Mouse (Mus musculus): ENCODE results near the gene Klhl7. TPM values are rescaled to one million over a fixed set of nuclear protein-coding genes. Genes with fewer than 3 reads are reported as not detected.

Klhl7 gene
- polyA plus RNA-seq, 1 experiment from 2014 or later = 113 TPM

DNA sequence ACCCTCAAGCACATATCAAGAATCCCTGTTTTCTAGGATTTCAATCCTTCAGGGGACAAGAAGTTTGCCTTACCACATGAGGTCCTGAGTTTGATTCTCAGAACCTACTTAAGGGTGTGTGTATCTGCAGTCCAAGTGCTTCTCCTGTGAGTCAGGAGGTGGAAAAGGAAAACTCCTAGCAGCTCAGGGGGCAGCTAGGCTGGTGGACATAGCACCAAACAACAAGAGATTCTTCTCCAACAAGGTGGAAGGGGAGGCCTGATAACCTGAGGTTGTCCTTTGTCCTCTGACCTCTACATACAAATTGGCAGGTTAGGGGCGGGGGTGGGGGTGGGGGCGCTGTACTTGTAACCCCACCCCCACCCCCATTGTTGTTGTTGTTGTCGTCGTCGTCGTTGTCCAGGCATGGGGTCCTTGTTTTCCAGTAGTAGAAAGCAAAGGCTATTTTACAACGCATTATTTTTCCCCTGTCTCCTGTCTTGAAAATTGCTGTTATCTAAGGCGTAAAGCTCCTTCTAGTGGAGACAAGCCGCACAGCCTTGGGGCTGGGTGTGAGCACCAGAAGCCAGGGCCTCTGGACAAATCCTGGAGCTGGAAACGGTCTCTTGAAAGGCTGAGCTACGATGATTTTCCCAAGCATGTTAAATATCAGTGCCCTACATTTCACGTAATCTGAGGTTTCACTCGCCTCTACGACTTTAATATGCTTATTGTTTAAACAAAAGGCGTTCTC, 23.3 kb upstream of the Klhl7 start:
- H3K27ac ChIP-seq = no peak overlapping the region
- no peaks in the 10 kb centered on the region for H3K9me3 ChIP-seq
- no peak overlapping the region for H3K4me3 ChIP-seq
- no peaks in the 10 kb centered on the region for H3K4me1 ChIP-seq
- H3K27me3 ChIP-seq (replicated peaks) = no peaks in the 10 kb centered on the region
- 0 out of 2 replicates have a peak overlapping the region, but pooled peaks have one; percentile 36 for H3K9ac ChIP-seq
- peak overlapping the region; percentile 47 for H3K4me2 ChIP-seq (replicated peaks)
- no peaks in the 10 kb centered on the region for H3K36me3 ChIP-seq
- 3% methylated on average over 15 of the region's 15 CpGs for WGBS
- peak; percentile 83 for ATAC-seq (ENCODE audit: low FRiP score, low read depth)

DNA sequence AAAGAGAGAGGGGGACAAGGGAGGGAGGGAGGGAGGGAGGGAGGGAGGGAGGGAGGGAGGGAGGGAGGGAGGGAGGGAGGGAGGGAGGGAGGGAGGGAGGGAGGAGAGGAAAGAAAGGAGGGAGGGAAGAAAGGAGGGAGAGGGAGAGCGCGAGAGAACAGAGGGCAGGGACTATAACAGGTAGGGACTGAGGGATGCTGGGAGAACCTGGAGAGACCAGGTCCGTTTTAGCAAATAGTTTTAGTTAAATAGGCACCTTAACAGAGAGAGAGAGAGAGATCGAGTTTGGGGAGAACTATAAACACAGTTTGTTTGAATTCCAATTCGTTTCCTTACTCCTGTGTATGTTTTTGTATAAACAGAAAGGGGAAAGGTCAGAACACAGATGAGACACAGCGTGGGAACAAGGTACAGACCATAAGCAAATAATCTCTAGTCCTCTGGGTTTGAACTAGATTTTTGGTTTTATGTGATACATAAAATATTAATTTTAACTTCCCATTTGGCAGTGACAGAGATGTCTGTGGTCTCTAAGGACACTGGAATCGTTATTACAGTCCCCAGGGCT, 22.6 kb upstream of the Klhl7 start:
- H3K9me3 ChIP-seq = no peaks in the 10 kb centered on the region
- ATAC-seq (ENCODE audit: low FRiP score, low read depth) = no peak; the same call in 1 of the 2 replicates
- no peaks in the 10 kb centered on the region for H3K36me3 ChIP-seq
- H3K27ac ChIP-seq = no peak overlapping the region
- H3K4me2 ChIP-seq (replicated peaks) = peak overlapping the region; percentile 47
- WGBS = 21% methylated on average over 7 of the region's 7 CpGs
- no peaks in the 10 kb centered on the region for H3K4me1 ChIP-seq
- no peak overlapping the region for H3K9ac ChIP-seq
- H3K27me3 ChIP-seq (replicated peaks) = no peaks in the 10 kb centered on the region
- no peak overlapping the region for H3K4me3 ChIP-seq

GRCm38 (mm10) chr5:24078420-24079179, 21.8 kb upstream of the Klhl7 start:
- Histone ChIP-seq H3K4me2 (replicated peaks) (no peak overlapping the region), H3K9ac (no peak overlapping the region), H3K27me3 (replicated peaks) (no peaks in the 10 kb centered on the region), H3K9me3 (no peaks in the 10 kb centered on the region), H3K4me3 (no peak overlapping the region), H3K36me3 (no peaks in the 10 kb centered on the region), H3K27ac (no peak overlapping the region), H3K4me1 (no peaks in the 10 kb centered on the region)
- no peak for ATAC-seq (ENCODE audit: low FRiP score, low read depth)
- 87% methylated on average over 7 of the region's 7 CpGs for WGBS

DNA sequence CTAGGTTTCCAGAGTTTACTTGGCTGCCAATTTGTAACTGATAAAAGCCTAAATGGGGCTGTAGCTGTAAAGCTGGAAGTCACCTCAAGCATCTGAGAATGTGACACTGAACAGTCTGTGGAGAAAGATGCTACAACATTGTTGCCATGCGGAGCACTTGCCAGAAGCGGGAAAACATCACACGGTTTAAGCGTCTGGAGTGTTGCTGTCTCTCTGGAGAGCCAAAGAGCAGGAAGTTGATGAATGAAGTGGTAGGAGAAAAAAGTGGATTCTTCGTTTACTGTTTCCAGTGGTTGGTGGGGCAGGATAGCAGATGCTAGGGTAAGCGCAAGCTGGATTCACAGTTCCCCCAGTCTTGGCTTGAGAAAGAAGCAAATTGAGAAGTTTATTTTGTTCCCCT, 19.6 kb upstream of the Klhl7 start:
- no peak overlapping the region for H3K4me3 ChIP-seq
- H3K27ac ChIP-seq = no peak overlapping the region
- H3K27me3 ChIP-seq (replicated peaks) = no peaks in the 10 kb centered on the region
- H3K36me3 ChIP-seq = no peaks in the 10 kb centered on the region
- no peak overlapping the region for H3K4me2 ChIP-seq (replicated peaks)
- H3K4me1 ChIP-seq = no peaks in the 10 kb centered on the region
- ATAC-seq (ENCODE audit: low FRiP score, low read depth) = no peak
- no peaks in the 10 kb centered on the region for H3K9me3 ChIP-seq
- WGBS = 78% methylated on average over 6 of the region's 6 CpGs
- no peak overlapping the region for H3K9ac ChIP-seq

DNA sequence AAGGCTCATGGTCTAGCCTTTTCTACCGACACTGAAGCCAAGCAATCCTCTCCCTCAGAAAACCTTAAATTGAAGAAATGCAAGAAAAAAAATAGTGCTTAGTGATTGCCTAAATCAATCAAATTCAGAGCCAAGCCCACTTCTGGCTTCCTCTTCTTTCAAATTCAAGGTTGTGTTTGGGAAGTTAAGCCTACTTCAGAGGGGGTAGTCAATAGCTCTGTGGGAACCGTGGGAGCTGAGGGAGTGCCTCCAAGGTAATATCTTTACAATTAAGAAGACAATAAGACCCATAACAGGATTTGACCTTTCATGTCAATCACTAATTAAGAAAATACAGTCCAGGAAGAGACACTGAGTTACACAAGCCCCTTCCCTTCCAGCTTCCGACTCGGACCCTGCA, 15.6 kb upstream of the Klhl7 start:
- no peak for ATAC-seq (ENCODE audit: low FRiP score, low read depth)
- Histone ChIP-seq H3K4me3 (no peak overlapping the region), H3K27ac (no peak overlapping the region), H3K36me3 (no peaks in the 10 kb centered on the region), H3K9me3 (no peaks in the 10 kb centered on the region), H3K4me1 (no peaks in the 10 kb centered on the region), H3K9ac (no peak overlapping the region), H3K27me3 (replicated peaks) (no peaks in the 10 kb centered on the region), H3K4me2 (replicated peaks) (no peak overlapping the region)
- WGBS = 78% methylated on average over 4 of the region's 4 CpGs

DNA sequence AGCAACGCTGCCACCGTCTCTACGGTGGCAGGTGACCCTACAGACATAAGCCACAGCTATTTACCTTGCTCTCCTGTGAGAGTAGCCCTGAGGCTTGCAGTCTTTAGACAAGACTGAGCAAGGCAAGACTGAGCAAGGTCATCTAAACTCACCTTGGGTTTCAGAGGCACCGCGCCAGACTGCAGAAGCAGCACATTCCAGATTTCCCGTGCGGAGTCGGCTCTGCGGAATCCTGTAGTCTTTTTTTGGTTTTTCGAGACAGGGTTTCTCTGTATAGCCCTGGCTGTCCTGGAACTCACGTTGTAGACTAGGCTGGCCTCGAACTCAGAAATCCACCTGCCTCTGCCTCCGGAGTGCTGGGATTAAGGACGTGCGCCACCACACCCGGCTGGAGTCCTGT, 14.2 kb upstream of the Klhl7 start:
- H3K9ac ChIP-seq = no peak overlapping the region
- no peaks in the 10 kb centered on the region for H3K4me1 ChIP-seq
- H3K36me3 ChIP-seq = no peaks in the 10 kb centered on the region
- no peaks in the 10 kb centered on the region for H3K27me3 ChIP-seq (replicated peaks)
- ATAC-seq (ENCODE audit: low FRiP score, low read depth) = no peak
- WGBS = 86% methylated on average over 16 of the region's 16 CpGs
- H3K4me2 ChIP-seq (replicated peaks) = no peak overlapping the region
- no peak overlapping the region for H3K27ac ChIP-seq
- no peak overlapping the region for H3K4me3 ChIP-seq
- no peaks in the 10 kb centered on the region for H3K9me3 ChIP-seq

DNA sequence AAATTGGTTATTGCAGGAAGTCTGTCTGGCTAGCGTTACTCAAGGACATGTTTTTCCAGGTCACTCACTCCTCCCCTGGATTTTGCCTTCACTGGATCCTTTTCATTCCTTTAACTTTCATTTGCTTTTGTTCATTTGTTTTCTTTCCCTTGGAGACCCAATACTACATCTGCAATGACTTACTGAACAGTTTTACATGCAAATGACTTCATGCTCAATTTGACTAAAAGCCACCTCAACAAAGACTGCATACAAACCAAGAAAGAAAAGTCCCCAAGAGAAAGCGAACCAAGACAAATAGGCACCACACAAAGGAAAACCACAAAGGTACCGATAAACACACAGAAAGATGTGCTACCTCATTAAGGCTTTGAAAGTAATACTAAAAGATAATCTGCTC, 13.5 kb upstream of the Klhl7 start:
- 23% methylated on average over 3 of the region's 3 CpGs for WGBS
- peak; percentile 61 for ATAC-seq (ENCODE audit: low FRiP score, low read depth)
- no peak overlapping the region for H3K27ac ChIP-seq

GRCm38 (mm10) chr5:24088451-24088850, 12.0 kb upstream of the Klhl7 start:
- no peaks in the 10 kb centered on the region for H3K36me3 ChIP-seq
- H3K9me3 ChIP-seq = no peaks in the 10 kb centered on the region
- ATAC-seq (ENCODE audit: low FRiP score, low read depth) = no peak
- no peak overlapping the region for H3K27ac ChIP-seq
- H3K4me2 ChIP-seq (replicated peaks) = no peak overlapping the region
- H3K4me3 ChIP-seq = no peak overlapping the region
- no peaks in the 10 kb centered on the region for H3K27me3 ChIP-seq (replicated peaks)
- H3K9ac ChIP-seq = no peak overlapping the region
- no peaks in the 10 kb centered on the region for H3K4me1 ChIP-seq
- 95% methylated on average over 1 of the region's 1 CpGs for WGBS

More for the DNA sequence above, 13.5 kb upstream of the Klhl7 start:
- Histone ChIP-seq H3K4me1 (no peaks in the 10 kb centered on the region), H3K9ac (no peak overlapping the region), H3K4me3 (no peak overlapping the region), H3K36me3 (no peaks in the 10 kb centered on the region), H3K4me2 (replicated peaks) (no peak overlapping the region), H3K9me3 (no peaks in the 10 kb centered on the region), H3K27me3 (replicated peaks) (no peaks in the 10 kb centered on the region)

- Histone ChIP-seq H3K9ac (no peak overlapping the region), H3K4me2 (replicated peaks) (no peak overlapping the region), H3K9me3 (no peaks in the 10 kb centered on the region), H3K27me3 (replicated peaks) (no peaks in the 10 kb centered on the region), H3K4me1 (no peaks in the 10 kb centered on the region), H3K27ac (no peak overlapping the region), H3K4me3 (no peak overlapping the region), H3K36me3 (no peaks in the 10 kb centered on the region)
- ATAC-seq (ENCODE audit: low FRiP score, low read depth) = no peak
- WGBS = 79% methylated on average over 3 of the region's 3 CpGs
These were observed 7.9 kb upstream of the Klhl7 start for GRCm38 (mm10) chr5:24092496-24092895.

GRCm38 (mm10) chr5:24095393-24095792, 5.0 kb upstream of the Klhl7 start:
- Histone ChIP-seq H3K27ac (no peak overlapping the region), H3K4me3 (no peak overlapping the region), H3K27me3 (replicated peaks) (no peaks in the 10 kb centered on the region), H3K9ac (no peak overlapping the region), H3K36me3 (no peaks in the 10 kb centered on the region), H3K9me3 (no peaks in the 10 kb centered on the region), H3K4me1 (no peaks in the 10 kb centered on the region), H3K4me2 (replicated peaks) (no peak overlapping the region)
- ATAC-seq (ENCODE audit: low FRiP score, low read depth) = no peak
- WGBS = 80% methylated on average over 6 of the region's 6 CpGs

DNA sequence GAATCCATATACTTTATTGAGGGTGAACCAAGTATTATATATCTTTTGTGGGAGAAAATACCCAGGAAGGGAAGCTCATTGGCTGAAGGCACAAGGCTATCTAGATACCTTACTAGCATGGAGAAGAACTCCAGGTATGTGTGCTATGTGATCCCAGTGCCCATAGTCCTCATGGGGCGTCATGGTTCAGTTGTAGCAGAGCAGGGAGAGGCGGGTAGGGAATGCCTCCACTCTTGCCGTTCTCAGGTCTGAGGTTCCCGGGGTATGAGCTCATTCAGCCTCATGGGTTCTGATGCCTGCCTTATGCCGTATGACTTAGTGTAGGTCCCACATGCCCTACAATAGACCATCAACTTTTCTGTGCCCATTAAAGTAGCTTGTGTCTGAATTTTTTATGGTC, 4.5 kb upstream of the Klhl7 start:
- WGBS = 79% methylated on average over 5 of the region's 5 CpGs
- no peak for ATAC-seq (ENCODE audit: low FRiP score, low read depth)
- Histone ChIP-seq H3K4me3 (no peak overlapping the region), H3K27ac (no peak overlapping the region), H3K9me3 (no peaks in the 10 kb centered on the region), H3K4me1 (no peaks in the 10 kb centered on the region), H3K9ac (no peak overlapping the region), H3K27me3 (replicated peaks) (no peaks in the 10 kb centered on the region), H3K4me2 (replicated peaks) (no peak overlapping the region), H3K36me3 (no peaks in the 10 kb centered on the region)

- no peaks in the 10 kb centered on the region for H3K36me3 ChIP-seq
- H3K4me3 ChIP-seq = peak overlapping the region; percentile 82
- H3K4me2 ChIP-seq (replicated peaks) = peak overlapping the region; percentile 60
- peak overlapping the region; percentile 95 for H3K27ac ChIP-seq
- ATAC-seq (ENCODE audit: low FRiP score, low read depth) = peak; percentile 94
- 1% methylated on average over 42 of the region's 46 CpGs for WGBS
- H3K27me3 ChIP-seq (replicated peaks) = no peaks in the 10 kb centered on the region
- peak overlapping the region; percentile 89 for H3K9ac ChIP-seq
- H3K9me3 ChIP-seq = no peaks in the 10 kb centered on the region
- H3K4me1 ChIP-seq = peaks cover 18% of the 10 kb centered on the region
These were observed 456 bp downstream of the Klhl7 start for GRCm38 (mm10) chr5:24100810-24101311.

Data from neural tube, embryonic 12.5 days (tissue).